Mouse (Mus musculus): ENCODE results near the gene 4930432K21Rik.

Gene 4930432K21Rik

DNA sequence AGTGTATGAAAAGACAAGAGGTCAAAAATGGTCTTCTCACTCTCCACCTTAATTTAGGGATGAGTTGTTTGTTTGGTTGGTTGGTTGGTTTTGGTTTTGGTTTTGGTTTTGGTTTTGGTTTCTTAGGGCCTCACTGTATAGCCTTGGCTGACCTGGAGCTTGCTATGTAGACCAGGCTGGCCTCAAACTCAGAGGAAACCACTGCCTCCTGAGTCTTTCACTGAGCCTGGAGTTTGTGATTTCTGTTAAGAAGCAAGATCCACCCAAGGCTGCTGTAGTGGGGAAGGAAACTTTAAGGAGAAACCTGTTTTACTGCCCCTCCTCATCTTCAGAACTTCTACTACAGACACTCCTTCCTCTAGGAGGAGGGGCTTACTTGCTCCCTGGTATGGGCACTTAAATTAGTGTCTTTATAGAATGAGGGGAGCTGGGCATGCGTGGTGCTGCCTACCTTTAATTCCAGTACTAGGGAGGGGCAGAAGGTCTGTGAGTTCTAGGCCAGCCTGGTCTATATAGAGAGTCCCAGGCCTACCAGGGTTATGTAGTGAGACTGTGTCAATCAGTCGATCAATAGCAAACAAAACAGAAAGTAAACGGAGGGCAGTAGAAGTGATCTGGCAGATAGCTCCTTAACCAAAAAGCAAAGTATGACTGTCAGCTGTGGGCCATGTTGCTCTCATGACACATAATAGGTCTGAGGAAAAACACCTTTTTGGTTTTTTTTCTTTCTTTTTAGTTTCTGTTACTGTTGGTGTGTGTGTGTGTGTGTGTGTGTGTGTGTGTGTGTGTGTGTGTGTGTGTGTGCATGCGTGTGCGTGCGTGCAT, 41.4 kb upstream of the 4930432K21Rik start:
- Histone ChIP-seq H3K4me3 (replicated peaks; ENCODE audit: low read length) (no peak overlapping the region), H3K27me3 (ENCODE audit: insufficient read depth, low read length) (no peaks in the 10 kb centered on the region), H3K36me3 (ENCODE audit: insufficient read depth, low read length) (peaks cover 17% of the 10 kb centered on the region), H3K9me3 (ENCODE audit: low read length) (peaks cover 3% of the 10 kb centered on the region; the same call in 1 of the 2 replicates), H3K4me1 (replicated peaks; ENCODE audit: low read depth, low read length) (peaks cover 46% of the 10 kb centered on the region)
- TF ChIP-seq NANOG (IDR thresholded peaks at IDR 0.05; ENCODE audit: borderline replicate concordance, low read length) (no peak), CTCF (conservative IDR thresholded peaks at IDR 0.05; ENCODE audit: low read length) (no peak), POU5F1 (IDR thresholded peaks at IDR 0.05; ENCODE audit: borderline replicate concordance, low read length) (no peak)

DNA sequence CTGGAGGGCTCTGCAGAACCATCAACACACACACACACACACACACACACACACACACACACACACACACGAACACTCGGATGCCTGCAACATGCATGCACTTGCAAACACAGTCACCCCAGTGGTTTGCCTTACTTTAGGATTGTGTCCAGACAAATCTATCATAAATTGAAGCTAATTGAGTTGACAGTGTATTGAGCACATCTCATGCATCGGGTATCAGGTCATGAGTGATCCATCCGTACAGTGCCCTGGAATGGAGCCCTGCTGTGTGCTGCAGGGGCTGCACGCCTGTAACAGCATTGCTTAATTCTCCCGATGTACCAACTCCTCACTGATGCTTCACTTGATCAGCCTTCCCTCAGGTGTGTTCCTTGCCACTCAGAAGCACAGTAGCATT, 32.2 kb upstream of the 4930432K21Rik start:
- H3K27me3 ChIP-seq (ENCODE audit: insufficient read depth, low read length) = peaks cover 9% of the 10 kb centered on the region
- H3K36me3 ChIP-seq (ENCODE audit: insufficient read depth, low read length) = no peaks in the 10 kb centered on the region
- H3K9me3 ChIP-seq (ENCODE audit: low read length) = 0 out of 2 replicates have a peak, but pooled peaks cover 6% of the 10 kb centered on the region
- TF ChIP-seq POU5F1 (IDR thresholded peaks at IDR 0.05; ENCODE audit: borderline replicate concordance, low read length) (no peak), CTCF (conservative IDR thresholded peaks at IDR 0.05; ENCODE audit: low read length) (no peak), NANOG (IDR thresholded peaks at IDR 0.05; ENCODE audit: borderline replicate concordance, low read length) (no peak)
- H3K4me3 ChIP-seq (replicated peaks; ENCODE audit: low read length) = no peak overlapping the region
- peaks cover 3% of the 10 kb centered on the region for H3K4me1 ChIP-seq (replicated peaks; ENCODE audit: low read depth, low read length)

- Histone ChIP-seq H3K4me3 (replicated peaks; ENCODE audit: low read length) (no peak overlapping the region), H3K9me3 (ENCODE audit: low read length) (0 out of 2 replicates have a peak, but pooled peaks cover 6% of the 10 kb centered on the region), H3K36me3 (ENCODE audit: insufficient read depth, low read length) (no peaks in the 10 kb centered on the region), H3K4me1 (replicated peaks; ENCODE audit: low read depth, low read length) (peaks cover 18% of the 10 kb centered on the region), H3K27me3 (ENCODE audit: insufficient read depth, low read length) (peaks cover 18% of the 10 kb centered on the region)
- no peak for TF ChIP-seq POU5F1 (IDR thresholded peaks at IDR 0.05; ENCODE audit: borderline replicate concordance, low read length)
- TF ChIP-seq NANOG (IDR thresholded peaks at IDR 0.05; ENCODE audit: borderline replicate concordance, low read length) = no peak
- no peak for TF ChIP-seq CTCF (conservative IDR thresholded peaks at IDR 0.05; ENCODE audit: low read length)
These were observed 25.7 kb upstream of the 4930432K21Rik start for GRCm38 (mm10) chr8:84122151-84122550.

- peaks cover 41% of the 10 kb centered on the region for H3K4me1 ChIP-seq (replicated peaks; ENCODE audit: low read depth, low read length)
- H3K4me3 ChIP-seq (replicated peaks; ENCODE audit: low read length) = no peak within 1 kb of the TSS
- peaks cover 34% of the 10 kb centered on the region for H3K27me3 ChIP-seq (ENCODE audit: insufficient read depth, low read length)
- no peaks in the 10 kb centered on the region for H3K36me3 ChIP-seq (ENCODE audit: insufficient read depth, low read length)
- no peaks in the 10 kb centered on the region for H3K9me3 ChIP-seq (ENCODE audit: low read length)
- TF ChIP-seq CTCF (conservative IDR thresholded peaks at IDR 0.05; ENCODE audit: low read length) = no peak
- TF ChIP-seq POU5F1 (IDR thresholded peaks at IDR 0.05; ENCODE audit: borderline replicate concordance, low read length) = no peak
- TF ChIP-seq NANOG (IDR thresholded peaks at IDR 0.05; ENCODE audit: borderline replicate concordance, low read length) = no peak
These were observed 22.2 kb upstream of the 4930432K21Rik start, which contains the start of gene Podnl1 for GRCm38 (mm10) chr8:84125656-84126055. Gene Podnl1 (plus strand): TSS chr8:84125989.

DNA sequence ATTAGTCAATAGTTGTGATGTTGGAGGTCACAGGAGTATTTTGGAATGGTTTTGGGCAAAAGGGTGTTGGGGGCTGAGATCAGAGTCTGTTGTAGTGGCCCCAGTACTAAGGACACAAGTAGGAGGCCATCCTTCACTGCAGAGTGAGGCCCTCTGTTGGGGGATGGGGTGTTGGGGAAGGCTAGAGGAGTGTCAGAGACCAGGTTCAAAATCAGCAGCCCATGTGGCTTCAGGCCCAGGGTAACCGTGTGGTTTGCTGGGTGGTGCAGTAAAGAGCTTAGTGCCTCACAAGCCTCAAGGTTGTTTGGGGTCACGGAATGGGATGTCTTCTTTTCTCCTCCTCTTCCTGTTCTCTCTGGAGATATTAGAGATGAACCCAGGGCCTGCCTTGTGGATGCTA, 21.1 kb upstream of the 4930432K21Rik start:
- Histone ChIP-seq H3K36me3 (ENCODE audit: insufficient read depth, low read length) (no peaks in the 10 kb centered on the region; the same call in 1 of the 2 replicates), H3K4me1 (replicated peaks; ENCODE audit: low read depth, low read length) (peaks cover 52% of the 10 kb centered on the region), H3K9me3 (ENCODE audit: low read length) (no peaks in the 10 kb centered on the region), H3K27me3 (ENCODE audit: insufficient read depth, low read length) (peaks cover 34% of the 10 kb centered on the region), H3K4me3 (replicated peaks; ENCODE audit: low read length) (no peak overlapping the region)
- TF ChIP-seq CTCF (conservative IDR thresholded peaks at IDR 0.05; ENCODE audit: low read length) = no peak
- TF ChIP-seq NANOG (IDR thresholded peaks at IDR 0.05; ENCODE audit: borderline replicate concordance, low read length) = no peak
- TF ChIP-seq POU5F1 (IDR thresholded peaks at IDR 0.05; ENCODE audit: borderline replicate concordance, low read length) = no peak

DNA sequence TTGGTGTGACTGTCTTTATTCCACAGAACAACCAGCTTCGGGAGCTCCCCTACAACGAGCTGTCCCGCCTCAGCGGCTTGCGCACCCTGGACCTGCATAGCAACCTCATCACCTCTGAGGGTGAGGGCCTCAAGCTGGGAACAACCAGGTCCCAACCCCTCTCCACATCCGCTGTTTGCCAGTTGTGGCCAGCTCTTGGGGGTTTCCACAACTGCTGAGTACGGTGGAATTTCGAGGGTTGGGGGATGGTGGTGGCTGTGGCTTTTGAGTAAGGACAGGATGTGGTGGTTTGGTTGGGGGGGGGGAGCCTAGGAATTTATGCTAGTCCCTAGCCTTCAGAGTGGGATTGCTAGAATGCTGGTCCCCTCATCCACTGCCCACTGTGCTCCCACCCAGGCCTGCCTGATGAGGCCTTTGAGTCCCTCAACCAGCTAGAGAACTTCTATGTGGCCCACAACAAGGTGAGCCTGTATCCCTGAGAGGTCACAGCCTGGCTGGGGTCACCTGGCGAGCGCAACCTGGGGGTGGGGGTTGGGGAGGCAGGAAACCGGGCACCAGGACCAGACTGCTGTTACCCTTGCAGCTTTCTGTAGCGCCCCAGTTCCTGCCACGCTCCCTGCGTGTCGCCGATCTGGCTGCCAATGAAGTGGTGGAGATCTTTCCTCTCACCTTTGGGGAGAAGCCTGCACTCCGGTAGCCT, 20.5 kb upstream of the 4930432K21Rik start:
- H3K27me3 ChIP-seq (ENCODE audit: insufficient read depth, low read length) = peaks cover 34% of the 10 kb centered on the region
- peaks cover 58% of the 10 kb centered on the region for H3K4me1 ChIP-seq (replicated peaks; ENCODE audit: low read depth, low read length)
- no peaks in the 10 kb centered on the region for H3K9me3 ChIP-seq (ENCODE audit: low read length)
- peak overlapping the region; percentile 64 for H3K4me3 ChIP-seq (replicated peaks; ENCODE audit: low read length)
- H3K36me3 ChIP-seq (ENCODE audit: insufficient read depth, low read length) = peaks cover 6% of the 10 kb centered on the region
- TF ChIP-seq POU5F1 (IDR thresholded peaks at IDR 0.05; ENCODE audit: borderline replicate concordance, low read length) (no peak), CTCF (conservative IDR thresholded peaks at IDR 0.05; ENCODE audit: low read length) (no peak), NANOG (IDR thresholded peaks at IDR 0.05; ENCODE audit: borderline replicate concordance, low read length) (no peak)

- TF ChIP-seq NANOG (IDR thresholded peaks at IDR 0.05; ENCODE audit: borderline replicate concordance, low read length) (no peak), POU5F1 (IDR thresholded peaks at IDR 0.05; ENCODE audit: borderline replicate concordance, low read length) (no peak), CTCF (conservative IDR thresholded peaks at IDR 0.05; ENCODE audit: low read length) (no peak)
- no peaks in the 10 kb centered on the region for H3K9me3 ChIP-seq (ENCODE audit: low read length)
- H3K27me3 ChIP-seq (ENCODE audit: insufficient read depth, low read length) = peaks cover 29% of the 10 kb centered on the region
- H3K4me1 ChIP-seq (replicated peaks; ENCODE audit: low read depth, low read length) = peaks cover 65% of the 10 kb centered on the region
- peaks cover 14% of the 10 kb centered on the region for H3K36me3 ChIP-seq (ENCODE audit: insufficient read depth, low read length)
- H3K4me3 ChIP-seq (replicated peaks; ENCODE audit: low read length) = 0 out of 2 replicates have a peak overlapping the region, but pooled peaks have one; percentile 64
These were observed 19.5 kb upstream of the 4930432K21Rik start for GRCm38 (mm10) chr8:84128277-84128676.

DNA sequence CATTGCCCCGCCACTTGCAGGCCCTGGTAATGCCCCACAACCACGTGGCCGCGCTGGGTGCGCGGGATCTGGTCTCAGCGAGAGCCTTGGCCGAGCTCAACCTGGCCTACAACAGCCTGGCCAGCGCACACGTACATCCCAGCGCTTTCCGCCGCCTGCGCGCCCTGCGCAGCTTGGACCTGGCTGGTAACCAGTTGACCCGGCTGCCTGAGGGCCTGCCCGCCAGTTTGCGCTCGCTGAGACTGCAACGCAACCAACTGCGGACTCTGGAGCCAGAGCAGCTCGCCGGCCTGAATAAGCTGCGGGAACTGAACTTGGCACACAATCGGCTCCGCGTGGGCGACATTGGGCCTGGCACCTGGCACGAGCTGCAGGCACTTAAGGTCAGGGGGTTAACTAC, 17.0 kb upstream of the 4930432K21Rik start:
- peaks cover 21% of the 10 kb centered on the region for H3K27me3 ChIP-seq (ENCODE audit: insufficient read depth, low read length)
- peaks cover 40% of the 10 kb centered on the region for H3K36me3 ChIP-seq (ENCODE audit: insufficient read depth, low read length)
- H3K4me3 ChIP-seq (replicated peaks; ENCODE audit: low read length) = peak overlapping the region; percentile 77
- TF ChIP-seq CTCF (conservative IDR thresholded peaks at IDR 0.05; ENCODE audit: low read length) = no peak
- TF ChIP-seq POU5F1 (IDR thresholded peaks at IDR 0.05; ENCODE audit: borderline replicate concordance, low read length) = no peak; the same call in 1 of the 2 replicates
- TF ChIP-seq NANOG (IDR thresholded peaks at IDR 0.05; ENCODE audit: borderline replicate concordance, low read length) = no peak
- H3K9me3 ChIP-seq (ENCODE audit: low read length) = no peaks in the 10 kb centered on the region
- peaks cover 73% of the 10 kb centered on the region for H3K4me1 ChIP-seq (replicated peaks; ENCODE audit: low read depth, low read length)
